Mouse (Mus musculus) thymus, adult 2 months (tissue): ENCODE measurements around the gene Psmd11.

Experiments used
- CTCF ChIP-seq: fragments of 200-500 bp; IDR thresholded peaks from 2 replicates; pipeline ENCODE4 v1.5.1; 2012; ENCODE audit warnings: mild to moderate bottlenecking, control low read depth, low read length, moderate library complexity, borderline replicate concordance; ENCODE audit not compliant: control insufficient read depth, poor library complexity, insufficient read depth; ENCODE audit errors: extremely low read depth
- POLR2A ChIP-seq: fragments of 200-500 bp; IDR thresholded peaks from 2 replicates; pipeline ENCODE4 v1.6.1; 2012; ENCODE audit warnings: mild to moderate bottlenecking, low read length, control low read depth, moderate library complexity; ENCODE audit not compliant: control insufficient read depth, poor library complexity, insufficient read depth; ENCODE audit errors: extremely low read depth

- TF ChIP-seq CTCF (no peak), POLR2A (no peak)
Measured at GRCm38 (mm10) chr11:80484191-80484791, 55.9 kb downstream of the Psmd11 start.
